Mouse (Mus musculus) heart, adult 2 months (tissue): ENCODE results near the gene Dtwd1. TPM values are rescaled to one million over a fixed set of nuclear protein-coding genes. Genes with fewer than 3 reads are reported as not detected.

Source experiments
- polyA plus RNA-seq: library from polyadenylated mRNA; depleted of rRNA; stranded (reverse); fragments of >200 nt; gene quantifications from 2 replicates; pipeline ENCODE4 v1.2.3, GENCODE M21; 2012; rRNA removed
- total RNA-seq, 2 experiments: library from RNA; stranded (reverse); gene quantifications; 2 replicates each; pipeline ENCODE4 v1.2.3; 2021

The Dtwd1 gene
- total and polyA plus RNA-seq, 3 experiments: 2.9 to 7.4 (median 5.7) TPM

Other genes with a start within 250 kb of the Dtwd1 start
- gene Fgf7, start 117.5 kb upstream of the Dtwd1 start, total RNA-seq: 1 to 10 TPM; 1.8 to 2.3 TPM
- 0.55 and 2.6 TPM in 2 replicates for gene Fgf7, start 117.5 kb upstream of the Dtwd1 start, polyA plus RNA-seq
- not detected for gene Fam227b, start 137 bp upstream of the Dtwd1 start, total RNA-seq
- gene Fam227b, start 137 bp upstream of the Dtwd1 start, polyA plus RNA-seq: not detected in 2 replicates
- gene Gm17555, start 63.0 kb downstream of the Dtwd1 start, total RNA-seq: not detected
- gene Gm17555, start 63.0 kb downstream of the Dtwd1 start, polyA plus RNA-seq: not detected in 2 replicates